Mouse (Mus musculus): ENCODE measurements around the gene Phf14. TPM values are rescaled to one million over a fixed set of nuclear protein-coding genes. Genes with fewer than 3 reads are reported as not detected.

Gene Phf14
- polyA plus RNA-seq, 1 experiment from 2014 or later: 78.8 TPM

DNA sequence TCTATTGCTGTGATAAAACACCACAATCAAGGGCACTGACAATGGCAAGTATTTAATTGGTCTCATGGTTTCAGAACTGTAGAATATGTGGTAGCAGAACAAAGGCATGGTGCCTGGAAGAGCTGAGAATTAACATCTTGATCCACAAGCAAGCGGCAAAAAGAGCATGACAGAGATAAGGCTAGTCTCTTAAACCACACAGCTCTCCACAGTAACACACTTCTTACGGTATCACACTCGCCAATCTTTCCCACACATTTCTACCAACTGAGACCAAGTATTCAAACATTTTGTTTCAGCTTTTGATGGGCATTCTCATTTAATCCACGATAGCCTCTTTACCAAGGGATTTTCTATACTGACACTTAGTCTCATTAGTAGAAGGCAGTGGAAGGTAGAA is 171.7 kb downstream of the Phf14 start:
- Histone ChIP-seq H3K27ac (no peak overlapping the region), H3K4me1 (no peaks in the 10 kb centered on the region), H3K27me3 (ENCODE audit: poor library complexity, severe bottlenecking) (no peaks in the 10 kb centered on the region), H3K9me3 (no peaks in the 10 kb centered on the region), H3K36me3 (replicated peaks) (peaks cover 18% of the 10 kb centered on the region), H3K4me3 (no peak overlapping the region)
- WGBS: 94% methylated on average over 4 of the region's 4 CpGs
- no peak for DNase-seq (ENCODE audit: extremely low spot score, low spot score)

DNA sequence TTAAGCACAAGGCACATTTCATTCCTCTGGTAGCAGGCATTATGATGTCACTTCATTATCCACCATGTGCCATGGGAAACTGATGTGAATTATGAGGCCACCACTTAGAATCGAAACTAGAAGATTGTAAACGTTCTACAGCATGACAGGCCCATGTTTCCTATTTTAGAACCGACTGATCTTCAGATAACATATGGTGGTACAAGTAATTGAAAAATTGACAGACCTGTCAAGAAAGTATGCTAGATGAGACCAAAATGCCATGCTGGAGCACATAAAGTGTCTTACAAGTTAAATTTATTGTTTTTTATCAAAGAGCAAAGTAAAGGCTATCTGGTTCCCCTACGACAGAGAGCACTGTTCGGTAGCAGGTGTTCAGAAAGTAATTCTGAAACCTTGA is 172.8 kb downstream of the Phf14 start:
- H3K4me1 ChIP-seq: no peaks in the 10 kb centered on the region
- no peaks in the 10 kb centered on the region for H3K9me3 ChIP-seq
- H3K27ac ChIP-seq: no peak overlapping the region
- H3K4me3 ChIP-seq: no peak overlapping the region
- H3K36me3 ChIP-seq (replicated peaks): peaks cover 18% of the 10 kb centered on the region
- WGBS: 95% methylated on average over 5 of the region's 5 CpGs
- no peaks in the 10 kb centered on the region for H3K27me3 ChIP-seq (ENCODE audit: poor library complexity, severe bottlenecking)
- DNase-seq (ENCODE audit: extremely low spot score, low spot score): no peak

DNA sequence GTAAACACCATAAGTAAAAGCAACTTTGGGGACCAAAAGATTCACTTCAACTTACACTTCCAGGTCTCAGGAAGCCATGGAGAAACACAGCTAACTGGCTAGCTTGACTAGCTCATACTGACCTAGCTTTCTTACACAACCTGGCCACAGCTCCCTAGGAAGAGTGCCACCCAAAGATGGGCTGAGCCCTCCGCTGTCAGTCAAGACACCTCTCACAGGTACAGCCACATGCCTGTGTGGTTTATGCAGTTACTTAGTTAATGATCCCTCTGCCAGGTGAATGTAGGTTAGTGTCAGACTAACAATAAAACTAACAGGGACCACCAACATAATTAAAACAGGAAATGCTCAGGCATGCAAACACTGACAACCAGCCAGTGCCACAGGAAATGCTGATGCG is 174.1 kb downstream of the Phf14 start:
- no peak overlapping the region for H3K27ac ChIP-seq
- WGBS: 89% methylated on average over 2 of the region's 2 CpGs
- H3K4me1 ChIP-seq: no peaks in the 10 kb centered on the region

DNA sequence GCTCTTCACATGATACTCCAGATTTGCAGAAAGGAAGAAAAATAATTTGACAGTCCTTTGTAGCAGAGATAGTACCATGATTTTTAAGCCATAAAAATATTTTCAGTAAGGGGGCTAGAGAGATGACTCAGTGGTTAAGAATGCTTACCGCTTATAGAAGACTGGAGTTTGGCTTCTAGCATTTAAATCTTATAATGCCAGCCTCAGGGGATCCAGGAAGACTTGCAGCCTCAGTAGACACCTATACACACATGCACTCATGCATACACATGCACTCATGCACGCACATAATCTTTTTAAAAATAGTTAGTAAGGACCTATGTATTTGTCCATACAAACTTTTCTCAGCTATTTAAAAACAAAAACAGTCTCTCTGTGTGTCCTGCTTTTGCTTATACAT is 174.5 kb downstream of the Phf14 start:
- H3K4me1 ChIP-seq: no peaks in the 10 kb centered on the region
- H3K27ac ChIP-seq: no peak overlapping the region
- H3K4me3 ChIP-seq: no peak overlapping the region
- WGBS: 87% methylated on average over 2 of the region's 2 CpGs
- no peaks in the 10 kb centered on the region for H3K9me3 ChIP-seq
- no peak for DNase-seq (ENCODE audit: extremely low spot score, low spot score)
- H3K27me3 ChIP-seq (ENCODE audit: poor library complexity, severe bottlenecking): no peaks in the 10 kb centered on the region
- peaks cover 18% of the 10 kb centered on the region for H3K36me3 ChIP-seq (replicated peaks)

More for the DNA sequence above, 174.1 kb downstream of the Phf14 start:
- no peak for DNase-seq (ENCODE audit: extremely low spot score, low spot score)
- Histone ChIP-seq H3K27me3 (ENCODE audit: poor library complexity, severe bottlenecking) (no peaks in the 10 kb centered on the region), H3K4me3 (no peak overlapping the region), H3K9me3 (no peaks in the 10 kb centered on the region), H3K36me3 (replicated peaks) (peaks cover 18% of the 10 kb centered on the region)

DNA sequence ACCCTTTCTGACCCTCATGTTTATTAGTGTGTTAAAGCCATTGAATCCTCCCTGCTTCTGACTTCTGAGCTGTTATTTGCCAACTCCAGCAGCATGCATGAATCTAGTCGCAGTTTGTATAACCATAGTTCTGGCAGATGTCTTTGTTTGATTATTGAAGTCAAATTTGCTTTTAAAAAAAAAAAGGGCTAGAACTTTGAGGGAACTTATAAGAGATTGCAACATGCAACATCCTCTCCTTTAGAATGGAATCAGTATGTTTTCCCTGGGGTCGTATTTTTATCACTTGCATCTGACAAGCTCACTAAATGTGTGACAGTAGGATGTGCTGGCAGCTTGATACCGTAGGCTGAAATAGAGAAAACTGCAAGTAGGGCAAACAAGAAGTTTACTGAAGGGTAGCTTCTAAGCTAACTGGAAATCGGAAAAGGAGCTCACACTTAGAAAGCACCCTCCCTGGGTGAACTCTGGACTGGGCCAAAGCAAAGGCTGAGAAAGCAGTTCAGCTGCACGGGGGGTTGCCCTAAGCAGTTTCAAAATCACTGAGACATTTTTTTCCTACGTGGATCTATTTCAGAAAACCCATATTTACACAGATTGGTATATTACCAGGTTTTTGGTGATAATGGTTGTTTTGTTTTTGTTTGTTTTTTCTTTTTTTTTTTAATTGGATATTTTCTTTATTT is 175.1 kb downstream of the Phf14 start:
- Histone ChIP-seq H3K4me3 (no peak overlapping the region), H3K36me3 (replicated peaks) (peaks cover 18% of the 10 kb centered on the region), H3K9me3 (no peaks in the 10 kb centered on the region), H3K27me3 (ENCODE audit: poor library complexity, severe bottlenecking) (no peaks in the 10 kb centered on the region), H3K27ac (no peak overlapping the region), H3K4me1 (no peaks in the 10 kb centered on the region)
- DNase-seq (ENCODE audit: extremely low spot score, low spot score): no peak
- 87% methylated on average over 6 of the region's 6 CpGs for WGBS

DNA sequence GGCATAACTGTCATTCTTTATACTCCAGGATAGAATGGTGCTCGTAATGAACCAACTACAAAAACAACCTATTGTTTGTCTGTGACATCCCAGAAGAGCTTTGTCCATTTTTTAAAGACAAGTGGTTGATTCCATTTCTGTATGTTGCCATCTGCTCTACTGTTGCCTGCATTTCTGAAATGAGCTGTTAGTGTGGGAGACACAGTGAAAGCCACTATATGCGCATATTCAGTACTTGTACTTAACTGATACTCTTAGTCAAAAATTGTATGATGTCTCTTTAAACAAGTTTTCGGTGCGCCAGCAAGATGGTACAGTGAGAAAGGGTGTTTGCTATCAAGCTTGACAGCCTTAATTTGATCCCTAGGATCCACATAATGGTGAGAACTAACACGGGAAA is 177.1 kb downstream of the Phf14 start:
- Histone ChIP-seq H3K27me3 (ENCODE audit: poor library complexity, severe bottlenecking) (no peaks in the 10 kb centered on the region), H3K27ac (no peak overlapping the region), H3K4me1 (no peaks in the 10 kb centered on the region), H3K9me3 (no peaks in the 10 kb centered on the region), H3K36me3 (replicated peaks) (peaks cover 18% of the 10 kb centered on the region), H3K4me3 (no peak overlapping the region)
- DNase-seq (ENCODE audit: extremely low spot score, low spot score): no peak
- 91% methylated on average over 5 of the region's 5 CpGs for WGBS

DNA sequence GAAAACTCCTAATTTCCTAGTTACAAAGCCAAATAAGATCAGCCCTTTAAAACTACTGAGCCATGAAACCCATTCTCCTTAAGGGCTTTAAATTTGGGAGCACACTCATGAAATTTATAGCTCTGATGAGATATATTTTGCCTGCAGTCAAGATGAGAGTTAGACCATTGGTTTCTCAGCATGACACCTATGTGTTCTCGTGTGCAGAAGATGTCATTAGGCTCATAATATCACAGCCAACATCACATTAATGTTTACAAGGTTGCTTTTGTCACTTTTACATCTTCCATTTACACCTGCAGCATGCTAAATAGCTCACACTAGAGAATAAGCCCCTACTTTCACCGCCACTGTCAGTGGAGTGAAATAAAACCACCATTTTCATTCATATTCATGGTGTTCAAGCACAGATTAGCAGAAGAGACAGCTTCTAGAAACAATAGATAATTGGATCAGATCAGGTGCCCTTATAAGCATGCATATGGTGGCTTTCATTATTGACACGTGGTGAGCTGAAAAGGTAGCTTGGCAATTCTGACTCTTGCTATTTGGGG is 181.9 kb downstream of the Phf14 start:
- WGBS: 59% methylated on average over 3 of the region's 3 CpGs

DNA sequence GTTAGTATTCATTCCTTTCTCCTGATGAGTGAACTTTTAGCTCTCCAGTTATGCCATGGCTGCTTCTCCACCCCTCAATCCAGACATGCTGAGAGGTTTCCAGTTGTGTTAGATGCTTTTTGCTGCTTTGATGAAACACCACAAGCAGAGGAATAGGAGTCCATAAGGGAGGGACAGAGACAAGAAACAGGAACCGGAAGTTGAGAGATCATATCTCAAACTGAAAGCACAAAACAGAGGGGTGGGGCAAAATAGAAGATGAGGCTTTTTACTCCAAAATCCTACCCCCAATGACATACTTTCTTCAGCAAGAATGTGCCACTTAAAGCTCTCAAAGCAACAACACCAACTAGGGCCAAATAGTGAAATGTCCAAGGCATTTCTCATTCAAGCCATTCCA is 188.1 kb downstream of the Phf14 start:
- Histone ChIP-seq H3K4me3 (no peak overlapping the region), H3K9me3 (no peaks in the 10 kb centered on the region), H3K4me1 (0 out of 2 replicates have a peak, but pooled peaks cover 3% of the 10 kb centered on the region), H3K27ac (no peak overlapping the region), H3K36me3 (replicated peaks) (no peaks in the 10 kb centered on the region), H3K27me3 (ENCODE audit: poor library complexity, severe bottlenecking) (no peaks in the 10 kb centered on the region)
- no peak for DNase-seq (ENCODE audit: extremely low spot score, low spot score)
- 92% methylated on average over 1 of the region's 1 CpGs for WGBS

More for the DNA sequence above, 181.9 kb downstream of the Phf14 start:
- DNase-seq (ENCODE audit: extremely low spot score, low spot score): no peak
- Histone ChIP-seq H3K27ac (no peak overlapping the region), H3K27me3 (ENCODE audit: poor library complexity, severe bottlenecking) (no peaks in the 10 kb centered on the region), H3K4me3 (no peak overlapping the region), H3K9me3 (no peaks in the 10 kb centered on the region), H3K4me1 (no peaks in the 10 kb centered on the region), H3K36me3 (replicated peaks) (no peaks in the 10 kb centered on the region)

DNA sequence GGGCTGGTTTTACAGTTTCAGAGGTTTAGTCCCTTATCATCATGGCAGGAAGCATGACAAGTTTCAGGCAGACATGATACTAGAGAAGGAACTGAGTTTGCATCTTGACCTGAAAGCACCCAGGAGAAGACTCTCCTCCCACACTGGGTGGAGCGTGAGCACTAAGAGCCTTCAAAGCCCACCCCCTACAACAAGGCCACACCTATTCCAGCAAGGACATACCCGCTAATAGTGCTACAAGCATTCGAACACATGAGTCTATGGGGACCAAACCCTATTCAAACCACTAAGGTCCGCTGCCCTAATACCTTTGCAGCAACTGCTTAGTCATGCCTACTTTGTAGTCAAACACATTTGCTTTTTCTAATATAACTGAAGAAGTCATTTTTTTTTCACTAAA is 189.5 kb downstream of the Phf14 start:
- no peaks in the 10 kb centered on the region for H3K36me3 ChIP-seq (replicated peaks)
- DNase-seq (ENCODE audit: extremely low spot score, low spot score): no peak
- H3K4me3 ChIP-seq: peak overlapping the region; percentile 20
- 0 out of 2 replicates have a peak, but pooled peaks cover 3% of the 10 kb centered on the region for H3K4me1 ChIP-seq
- no peak overlapping the region for H3K27ac ChIP-seq
- WGBS: 44% methylated on average over 4 of the region's 4 CpGs
- H3K9me3 ChIP-seq: no peaks in the 10 kb centered on the region
- H3K27me3 ChIP-seq (ENCODE audit: poor library complexity, severe bottlenecking): no peaks in the 10 kb centered on the region

DNA sequence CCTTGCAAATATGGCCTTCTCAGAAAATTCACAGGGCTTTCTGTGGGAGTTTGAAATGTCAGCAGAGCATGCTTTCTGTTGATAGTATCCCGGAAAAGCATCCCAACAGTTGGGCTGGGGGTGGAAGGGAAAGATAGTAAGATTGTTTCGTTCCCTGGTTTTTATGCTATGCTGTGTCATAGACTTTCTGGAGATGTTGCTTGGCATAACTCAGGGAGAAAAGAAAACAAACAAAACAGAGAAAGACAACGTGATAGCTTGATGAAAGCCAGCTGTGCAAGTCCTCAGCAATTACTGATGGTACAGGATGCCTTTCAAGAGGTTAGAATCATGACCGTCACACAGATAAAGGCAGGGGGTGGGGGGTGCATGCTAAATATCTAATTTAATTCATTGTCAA is 197.5 kb downstream of the Phf14 start:
- 70% methylated on average over 4 of the region's 4 CpGs for WGBS
- no peaks in the 10 kb centered on the region for H3K36me3 ChIP-seq (replicated peaks)
- no peak overlapping the region for H3K4me3 ChIP-seq
- H3K4me1 ChIP-seq: 0 out of 2 replicates have a peak, but pooled peaks cover 4% of the 10 kb centered on the region
- DNase-seq (ENCODE audit: extremely low spot score, low spot score): no peak
- H3K27me3 ChIP-seq (ENCODE audit: poor library complexity, severe bottlenecking): no peaks in the 10 kb centered on the region
- H3K27ac ChIP-seq: no peak overlapping the region
- H3K9me3 ChIP-seq: no peaks in the 10 kb centered on the region

DNA sequence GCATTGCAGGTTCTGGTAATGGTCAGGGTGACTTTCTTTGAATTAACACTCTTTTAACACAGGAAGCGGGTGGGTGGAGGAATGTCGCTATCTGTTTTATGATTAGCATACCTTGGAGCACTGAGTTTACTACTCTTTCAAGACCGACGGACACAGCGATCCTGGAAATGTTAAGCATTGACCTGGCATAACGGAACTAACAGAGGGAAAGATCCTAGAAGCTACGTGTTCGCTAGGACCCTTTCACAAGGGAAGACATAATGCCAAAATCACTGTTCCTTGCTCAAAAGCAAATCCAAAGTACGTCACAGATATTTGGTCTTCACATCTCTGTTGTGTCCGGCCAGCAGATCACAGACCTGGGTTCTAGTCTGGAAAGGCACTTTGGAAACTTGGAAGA is 199.7 kb downstream of the Phf14 start:
- Histone ChIP-seq H3K36me3 (replicated peaks) (no peaks in the 10 kb centered on the region), H3K9me3 (no peaks in the 10 kb centered on the region), H3K4me1 (0 out of 2 replicates have a peak, but pooled peaks cover 4% of the 10 kb centered on the region), H3K27ac (no peak overlapping the region), H3K27me3 (ENCODE audit: poor library complexity, severe bottlenecking) (no peaks in the 10 kb centered on the region), H3K4me3 (no peak overlapping the region)
- no peak for DNase-seq (ENCODE audit: extremely low spot score, low spot score)
- WGBS: 67% methylated on average over 10 of the region's 10 CpGs

DNA sequence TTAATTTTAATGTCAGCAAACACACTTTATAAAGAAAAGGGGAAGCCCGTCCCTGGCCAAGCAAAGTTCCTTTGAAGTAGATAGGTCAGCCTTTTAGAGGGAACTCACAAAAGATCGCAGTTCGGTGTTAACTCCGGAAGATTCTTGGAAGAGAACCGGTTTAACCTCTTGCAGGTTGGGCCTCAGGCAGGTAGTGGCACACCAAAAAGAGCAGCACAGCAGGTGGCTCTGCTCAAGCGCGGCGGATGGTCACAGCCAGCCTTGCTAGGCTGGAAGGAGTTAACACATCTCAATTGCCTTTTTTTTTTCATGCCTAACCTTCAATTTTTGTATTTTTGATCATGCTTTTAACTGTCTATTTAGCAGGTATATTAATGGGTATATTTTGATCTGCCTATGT is 200.2 kb downstream of the Phf14 start:
- 15% methylated on average over 8 of the region's 8 CpGs for WGBS
- Histone ChIP-seq H3K4me3 (no peak overlapping the region), H3K27ac (no peak overlapping the region), H3K36me3 (replicated peaks) (no peaks in the 10 kb centered on the region), H3K4me1 (0 out of 2 replicates have a peak, but pooled peaks cover 4% of the 10 kb centered on the region), H3K27me3 (ENCODE audit: poor library complexity, severe bottlenecking) (no peaks in the 10 kb centered on the region), H3K9me3 (no peaks in the 10 kb centered on the region)
- DNase-seq (ENCODE audit: extremely low spot score, low spot score): no peak

DNA sequence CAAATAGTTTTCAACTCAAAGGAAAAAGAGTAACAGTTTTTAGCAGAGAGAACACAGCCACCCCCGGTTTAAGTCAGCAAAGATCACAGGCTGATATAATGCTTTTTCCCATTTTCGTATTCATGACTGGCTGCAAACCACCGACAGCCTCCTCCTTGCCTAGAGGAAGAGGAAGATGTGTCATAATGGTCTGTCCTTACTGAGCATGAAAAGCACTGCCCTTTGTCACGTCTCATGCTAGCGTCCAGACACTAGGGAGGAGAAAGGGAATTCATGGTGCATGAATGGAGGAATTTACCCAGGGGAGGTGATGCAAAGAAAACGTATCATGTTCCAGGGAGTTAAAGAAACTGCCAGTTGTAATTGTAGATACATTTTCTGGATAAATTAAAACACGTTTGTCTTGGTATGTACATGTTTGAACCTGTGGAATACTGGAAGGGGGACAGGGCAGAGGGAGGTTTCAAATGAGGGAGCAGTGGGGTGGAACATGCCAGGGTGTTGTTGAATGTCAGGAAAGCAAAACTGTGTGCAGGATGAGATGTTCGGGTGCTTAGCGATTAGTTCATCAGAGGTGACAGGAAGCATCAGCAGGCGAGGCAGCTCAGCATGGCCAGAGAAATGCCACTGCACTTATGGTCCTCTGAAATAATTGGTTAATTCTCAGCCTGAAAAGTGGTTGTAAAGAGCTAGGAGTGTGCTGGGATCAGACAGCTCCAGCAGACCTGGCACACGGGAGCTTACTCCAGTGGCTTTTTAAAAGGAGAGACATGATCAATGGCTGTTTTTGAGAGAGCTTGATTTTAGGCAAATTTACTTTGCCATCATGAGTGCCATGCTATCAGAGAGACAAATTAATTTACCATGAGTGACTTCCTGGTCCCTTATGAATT is 209.6 kb downstream of the Phf14 start:
- DNase-seq (ENCODE audit: extremely low spot score, low spot score): no peak
- WGBS: 68% methylated on average over 11 of the region's 11 CpGs
- H3K27ac ChIP-seq: 0 out of 2 replicates have a peak overlapping the region, but pooled peaks have one; percentile 30

More for the DNA sequence above, 209.6 kb downstream of the Phf14 start:
- Histone ChIP-seq H3K36me3 (replicated peaks) (no peaks in the 10 kb centered on the region), H3K4me3 (no peak overlapping the region), H3K4me1 (peaks cover 22% of the 10 kb centered on the region), H3K27me3 (ENCODE audit: poor library complexity, severe bottlenecking) (no peaks in the 10 kb centered on the region), H3K9me3 (no peaks in the 10 kb centered on the region)
